In the genomic region with DNA sequence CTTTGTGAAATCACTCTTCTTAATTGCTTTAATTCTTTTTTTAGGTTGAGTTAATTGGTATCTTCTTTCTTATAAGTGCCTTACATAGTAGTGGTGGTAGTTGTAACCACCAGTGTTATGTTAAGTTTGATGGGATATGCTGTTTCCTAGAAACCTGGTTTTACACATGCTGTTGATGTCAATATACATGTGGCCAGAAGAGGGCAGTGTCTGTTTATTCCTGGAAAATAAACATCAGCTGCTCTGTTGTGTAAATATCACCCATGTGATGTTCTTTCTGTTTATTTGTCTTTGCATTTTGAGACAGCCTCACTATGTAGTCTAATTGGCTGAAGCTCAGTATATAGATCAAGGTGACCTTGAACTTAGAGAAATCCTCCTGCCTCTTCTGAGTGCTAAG, we compare ENCODE assay signal across 8 mouse cellular contexts. TPM values are rescaled to one million over a fixed set of nuclear protein-coding genes. Genes with fewer than 3 reads are reported as not detected.
DNase-seq lines count a peak whose midpoint lies in the region; ATAC-seq and TF ChIP-seq lines count a peak whose summit lies in the region.
"Had no signal": no experiment of that assay in that cellular context is flagged by ENCODE, and none has a peak within 500 bp of the region (broad histone marks: within the 10 kb centered on the region; RNA-seq: fewer than 3 reads in every experiment).

No protein-coding gene starts in this region.

- H3K27me3 ChIP-seq in E14TG2a.4 (ENCODE audit: insufficient read depth, low read length), result no peaks in the 10 kb centered on the region

- peak; percentile 28 for DNase-seq in kidney, postnatal 10 days
- DNase-seq in kidney, adult 18-20 months, result no peak
- DNase-seq in brain, adult 2 months (ENCODE audit: low read depth, low spot score), result peak; percentile 55
- DNase-seq in right cerebral cortex, postnatal 36 days (ENCODE audit: low spot score in 2 of 2), result no peak
- DNase-seq in gastrocnemius, postnatal 10 days, result no peak

- H3K9me3 ChIP-seq in E14TG2a.4 (ENCODE audit: low read length), result no peaks in the 10 kb centered on the region

- ATAC-seq in inflammation-experienced regulatory T-cells, adult 6 months, result peak; percentile 48

- TF ChIP-seq CTCF in E14TG2a.4 (conservative IDR thresholded peaks at IDR 0.05; ENCODE audit: low read length), result peak; percentile 66

- H3K4me3 ChIP-seq in E14TG2a.4 (replicated peaks; ENCODE audit: low read length), result no peak overlapping the region
- H3K4me3 ChIP-seq: erythroblast, embryonic 14.5 days had no signal

- H3K36me3 ChIP-seq in E14TG2a.4 (ENCODE audit: insufficient read depth, low read length), result peaks cover 12% of the 10 kb centered on the region

- H3K4me1 ChIP-seq in E14TG2a.4 (replicated peaks; ENCODE audit: low read depth, low read length), result peaks cover 45% of the 10 kb centered on the region

RNA-seq across cellular contexts. Expression of a gene that starts 55.6 kb away (rescaled TPM):
- polyA plus RNA-seq in inflammation-experienced regulatory T-cells, adult 6 months (2017; shearing (Covaris generic)), result 1 to 10 TPM; 5.1 to 7.9 (median 7.2) TPM
- 10 to 100 TPM; 20.5 to 24.6 TPM for total RNA-seq in gastrocnemius, postnatal 10 days (2021)

RNA-seq across cellular contexts. Expression of a gene that starts 55.6 kb away (rescaled TPM):
- 10 to 100 TPM; 10.6 to 21.0 (median 15.2) TPM for polyA plus RNA-seq in inflammation-experienced regulatory T-cells, adult 6 months (2017; shearing (Covaris generic))
- 10 to 100 TPM; 10.1 to 12.8 TPM for total RNA-seq in gastrocnemius, postnatal 10 days (2021)

Comparison
In these comparisons a context has a peak if more than half of its experiments do, and no peak if none do; other contexts are left out.
1. DNase-seq: peak in kidney, postnatal 10 days (single experiment) and brain, adult 2 months (single experiment); none in kidney, adult 18-20 months (single experiment), right cerebral cortex, postnatal 36 days (0 of 2) and gastrocnemius, postnatal 10 days (single experiment).